Mouse (Mus musculus) erythroid progenitor cell, adult 5-6 weeks (primary cell): ENCODE results near the gene Sfxn3. TPM values are rescaled to one million over a fixed set of nuclear protein-coding genes. Genes with fewer than 3 reads are reported as not detected.
A peak's percentile ranks its signal among the peaks of the same experiment; 100 is the strongest.

ENCODE experiments used
- ATAC-seq: replicated peaks from 2 replicates; pipeline ENCODE4 v1.8.0; 2016; ENCODE audit warnings: moderate number of reproducible peaks, mild to moderate bottlenecking, moderate TSS enrichment, inconsistent platforms; ENCODE audit not compliant: poor library complexity, low FRiP score, severe bottlenecking
- total RNA-seq, 2 experiments: library from RNA; stranded (forward) in 1 of 2; stranded (reverse) in 1 of 2; fragments of 150-400 nt in 1 of 2; fragments of 186-747, 209-891 nt in 1 of 2; gene quantifications; 2 replicates each; pipeline versions ENCODE4 v1.2.3 to v1.2.4; 2015 to 2017; ENCODE audit warnings: low replicate concordance in 2 of 2

Gene Sfxn3
- total RNA-seq, 2 experiments from 2014 or later, result 1.6 to 4.6 TPM

GRCm38 (mm10) chr19:45044389-45044927 is 2.8 kb upstream of the Sfxn3 start:
- ATAC-seq, result no peak

GRCm38 (mm10) chr19:45045236-45045635 is 2.1 kb upstream of the Sfxn3 start:
- ATAC-seq, result no peak

GRCm38 (mm10) chr19:45045651-45046050 is 1.7 kb upstream of the Sfxn3 start, which contains the start of gene Pdzd7:
TSS of gene Pdzd7 (minus strand) at chr19:45045717.
- ATAC-seq, result no peak

- ATAC-seq, result peak; percentile 46
These were observed 581 bp upstream of the Sfxn3 start for GRCm38 (mm10) chr19:45046523-45047321.

- peak; percentile 54 for ATAC-seq
These were observed 786 bp downstream of the Sfxn3 start for GRCm38 (mm10) chr19:45047935-45048643.

GRCm38 (mm10) chr19:45048644-45049365 is 1.5 kb downstream of the Sfxn3 start:
- no peak for ATAC-seq

GRCm38 (mm10) chr19:45049523-45049922 is 2.2 kb downstream of the Sfxn3 start:
- no peak for ATAC-seq

GRCm38 (mm10) chr19:45053451-45053850 is 6.1 kb downstream of the Sfxn3 start:
- no peak for ATAC-seq

- ATAC-seq, result no peak
These were observed 7.8 kb downstream of the Sfxn3 start for GRCm38 (mm10) chr19:45054892-45055690.

GRCm38 (mm10) chr19:45056364-45056763 is 9.1 kb downstream of the Sfxn3 start:
- ATAC-seq, result no peak

- ATAC-seq, result no peak
These were observed 9.8 kb downstream of the Sfxn3 start for GRCm38 (mm10) chr19:45056908-45057698.

GRCm38 (mm10) chr19:45057724-45058112 is 10.4 kb downstream of the Sfxn3 start:
- ATAC-seq, result no peak

- peak; percentile 91 for ATAC-seq
These were observed 11.0 kb downstream of the Sfxn3 start for GRCm38 (mm10) chr19:45058113-45058839.

- peak; percentile 65 for ATAC-seq
These were observed 11.5 kb downstream of the Sfxn3 start for GRCm38 (mm10) chr19:45058841-45059240.

- no peak for ATAC-seq
These were observed 16.4 kb downstream of the Sfxn3 start for GRCm38 (mm10) chr19:45063565-45064292.

- no peak for ATAC-seq
These were observed 17.9 kb downstream of the Sfxn3 start for GRCm38 (mm10) chr19:45065226-45065625.

GRCm38 (mm10) chr19:45067170-45067569 is 19.9 kb downstream of the Sfxn3 start:
- ATAC-seq, result no peak
